In the genomic region with DNA sequence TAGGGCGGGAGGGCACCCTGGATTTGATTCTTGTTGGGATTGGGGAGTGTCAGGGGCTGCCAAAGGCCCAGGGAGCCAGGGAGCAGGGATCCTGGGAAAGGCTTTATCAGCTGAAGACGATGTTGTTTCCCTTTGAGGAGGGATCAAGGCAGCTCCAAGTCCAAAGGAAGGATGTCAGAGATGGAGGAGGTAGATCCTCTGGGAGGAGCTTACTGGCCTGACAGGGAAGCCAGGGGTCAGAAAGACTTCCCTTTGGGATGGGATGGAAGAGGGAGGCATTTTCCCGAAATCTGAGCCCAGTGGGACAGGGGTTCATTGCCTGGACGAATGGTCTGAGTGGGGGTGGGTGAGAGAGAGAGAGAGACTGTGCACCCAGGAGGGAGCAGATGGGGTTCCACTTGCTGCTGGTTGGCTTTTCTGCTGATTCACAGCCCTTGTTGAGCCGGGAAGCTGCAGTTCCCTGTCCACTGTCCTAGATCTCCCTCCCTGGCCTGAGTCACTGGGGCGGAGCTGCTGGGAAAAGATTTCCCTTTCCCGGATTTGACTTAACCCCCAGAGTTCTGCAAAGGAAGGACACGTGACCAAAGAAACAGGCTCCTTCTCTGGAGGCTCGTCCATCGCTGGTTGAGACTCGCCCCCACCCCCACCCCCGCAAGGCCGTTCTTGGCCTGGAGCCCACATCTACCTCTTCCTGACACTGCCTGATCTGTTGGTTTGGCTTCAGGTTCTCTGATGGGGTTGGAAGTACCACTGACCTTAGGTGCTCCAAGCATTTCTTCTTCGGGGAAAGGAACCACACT, we compare ENCODE assay signal across 9 mouse cellular contexts. TPM values are rescaled to one million over a fixed set of nuclear protein-coding genes. Genes with fewer than 3 reads are reported as not detected.
A peak's percentile ranks its signal among the peaks of the same experiment; 100 is the strongest.
DNase-seq lines count a peak whose midpoint lies in the region; ATAC-seq and TF ChIP-seq lines count a peak whose summit lies in the region.
"Had no signal": no experiment of that assay in that cellular context is flagged by ENCODE, and none has a peak within 500 bp of the region (broad histone marks: within the 10 kb centered on the region; RNA-seq: fewer than 3 reads in every experiment).

No protein-coding gene starts in this region.

- no peaks in the 10 kb centered on the region for H3K9me3 ChIP-seq in embryonic facial prominence, embryonic 12.5 days
- no peaks in the 10 kb centered on the region for H3K9me3 ChIP-seq in limb, embryonic 12.5 days
- H3K9me3 ChIP-seq in midbrain, embryonic 15.5 days: no peaks in the 10 kb centered on the region

- peak overlapping the region; percentile 40 for H3K4me2 ChIP-seq in embryonic facial prominence, embryonic 12.5 days (replicated peaks)
- H3K4me2 ChIP-seq in limb, embryonic 12.5 days: peak overlapping the region; percentile 49
- H3K4me2 ChIP-seq in midbrain, embryonic 15.5 days: peak overlapping the region; percentile 29

- peaks cover 57% of the 10 kb centered on the region for H3K79me3 ChIP-seq in C2C12 (ENCODE audit: low read depth)

- H3K27me3 ChIP-seq in C2C12 (ENCODE audit: control insufficient read depth, insufficient read depth, insufficient read length): no peaks in the 10 kb centered on the region
- H3K27me3 ChIP-seq in embryonic facial prominence, embryonic 12.5 days: no peaks in the 10 kb centered on the region
- no peaks in the 10 kb centered on the region for H3K27me3 ChIP-seq in limb, embryonic 12.5 days
- H3K27me3 ChIP-seq in midbrain, embryonic 15.5 days (replicated peaks): 0 out of 2 replicates have a peak, but pooled peaks cover 11% of the 10 kb centered on the region

- ATAC-seq in embryonic facial prominence, embryonic 12.5 days (ENCODE audit: insufficient number of reproducible peaks, insufficient read depth, low FRiP score, low TSS enrichment): no peak
- ATAC-seq in limb, embryonic 12.5 days (ENCODE audit: insufficient number of reproducible peaks, insufficient read depth, low FRiP score, low TSS enrichment, low read depth): no peak
- ATAC-seq in midbrain, embryonic 15.5 days (replicated peaks): no peak

- intact Hi-C loops in heart, postnatal 25 days (cut with DNase I): loop anchor here (5.0 kb wide), 1 partner anchor 42 kb away; the partner anchor contains the start of gene Ltbr

- H3K4me3 ChIP-seq in C2C12 (ENCODE audit: insufficient read depth, poor library complexity, severe bottlenecking): no peak overlapping the region
- no peak overlapping the region for H3K4me3 ChIP-seq in embryonic facial prominence, embryonic 12.5 days
- H3K4me3 ChIP-seq in limb, embryonic 12.5 days (replicated peaks): peak overlapping the region; percentile 20
- no peak overlapping the region for H3K4me3 ChIP-seq in midbrain, embryonic 15.5 days

- peak overlapping the region; percentile 37 for H3ac ChIP-seq in C2C12 (ENCODE audit: control insufficient read depth, insufficient read length, low read depth)

- H3K4me1 ChIP-seq in embryonic facial prominence, embryonic 12.5 days: peaks cover 47% of the 10 kb centered on the region
- peaks cover 67% of the 10 kb centered on the region for H3K4me1 ChIP-seq in limb, embryonic 12.5 days (replicated peaks)
- peaks cover 15% of the 10 kb centered on the region for H3K4me1 ChIP-seq in midbrain, embryonic 15.5 days

- peaks cover 31% of the 10 kb centered on the region for H3K36me3 ChIP-seq in C2C12 (ENCODE audit: control insufficient read depth, insufficient read depth)
- H3K36me3 ChIP-seq in embryonic facial prominence, embryonic 12.5 days: peaks cover 22% of the 10 kb centered on the region
- peaks cover 25% of the 10 kb centered on the region for H3K36me3 ChIP-seq in limb, embryonic 12.5 days
- no peaks in the 10 kb centered on the region for H3K36me3 ChIP-seq in midbrain, embryonic 15.5 days (replicated peaks)

- H3K9ac ChIP-seq in embryonic facial prominence, embryonic 12.5 days: peak overlapping the region; percentile 30; the same call in 1 of the 2 replicates
- no peak overlapping the region; the same call in 1 of the 2 replicates for H3K9ac ChIP-seq in limb, embryonic 12.5 days (replicated peaks)
- no peak overlapping the region for H3K9ac ChIP-seq in midbrain, embryonic 15.5 days

- WGBS in embryonic facial prominence, embryonic 12.5 days: 6% methylated on average over 14 of the region's 14 CpGs
- 7% methylated on average over 14 of the region's 14 CpGs for WGBS in limb, embryonic 12.5 days
- 17% methylated on average over 14 of the region's 14 CpGs for WGBS in midbrain, embryonic 15.5 days

- DNase-seq in cerebellum, postnatal 25 days: peak; percentile 17 to 21
- no peak for DNase-seq in cerebellum, adult 11-12 months
- peak; percentile 78 for DNase-seq in heart, postnatal 25 days (ENCODE audit: low spot score)
- DNase-seq in c-Kit-positive CD71-positive TER-119-positive erythroid progenitor cells, embryonic 14.5 days (ENCODE audit: low spot score): no peak

- TF ChIP-seq CTCF in C2C12 (IDR thresholded peaks at IDR 0.05; ENCODE audit: control insufficient read depth, insufficient read depth, insufficient read length): no peak

- H3K27ac ChIP-seq in embryonic facial prominence, embryonic 12.5 days: peak overlapping the region; percentile 78
- peak overlapping the region; percentile 84 for H3K27ac ChIP-seq in limb, embryonic 12.5 days
- no peak overlapping the region for H3K27ac ChIP-seq in midbrain, embryonic 15.5 days

- peaks cover 74% of the 10 kb centered on the region for H3K79me2 ChIP-seq in C2C12 (ENCODE audit: control insufficient read depth, insufficient read depth)

TF ChIP-seq in C2C12, 6 proteins besides CTCF, POLR2A, EP300 and RAD21:
- TF ChIP-seq USF1 (IDR thresholded peaks at IDR 0.05; ENCODE audit: low read depth): peak; percentile 98
- no peak for TF ChIP-seq FOSL1 (IDR thresholded peaks at IDR 0.05; ENCODE audit: insufficient read depth, low read length, poor library complexity, severe bottlenecking)
- no peak for TF ChIP-seq CEBPB (IDR thresholded peaks at IDR 0.05; ENCODE audit: low read depth)
- no peak for TF ChIP-seq MYOD1 (IDR thresholded peaks at IDR 0.05; ENCODE audit: control insufficient read depth, insufficient read length, low read depth)
- no peak for TF ChIP-seq MAX (IDR thresholded peaks at IDR 0.05)
TF ChIP-seq in C2C12: peak in this region for 1.

RNA-seq across cellular contexts. Expression of gene Tnfrsf1a, which starts 5.4 kb away (rescaled TPM):
- polyA plus RNA-seq in C2C12 (2012; fragmentation: generic; extraction: Trizol): 65.4 TPM
- 49.4 and 51.9 TPM in 2 replicates for polyA plus RNA-seq in embryonic facial prominence, embryonic 12.5 days (2016; fragmentation: Nextera tagmentation; extraction: Ambion mirVana)
- 10 to 100 TPM; 53.2 to 60.8 TPM for total RNA-seq in heart, postnatal 25 days (2021)
- polyA plus RNA-seq in limb, embryonic 12.5 days (2016; fragmentation: Nextera tagmentation; extraction: Ambion mirVana): 50.2 and 50.3 TPM in 2 replicates
- polyA plus RNA-seq in midbrain, embryonic 15.5 days (2015; fragmentation: Nextera tagmentation; extraction: Ambion mirVana): 11.6 and 14.6 TPM in 2 replicates

RNA-seq across cellular contexts. Expression of gene Plekhg6, which starts 26.0 kb away (rescaled TPM):
- 0.09 TPM for polyA plus RNA-seq in C2C12 (2012; fragmentation: generic; extraction: Trizol)
- 0.34 and 0.47 TPM in 2 replicates for polyA plus RNA-seq in embryonic facial prominence, embryonic 12.5 days (2016; fragmentation: Nextera tagmentation; extraction: Ambion mirVana)
- total RNA-seq in heart, postnatal 25 days (2021): not detected
- 0.41 and 0.46 TPM in 2 replicates for polyA plus RNA-seq in limb, embryonic 12.5 days (2016; fragmentation: Nextera tagmentation; extraction: Ambion mirVana)
- 0.23 and 0.32 TPM in 2 replicates for polyA plus RNA-seq in midbrain, embryonic 15.5 days (2015; fragmentation: Nextera tagmentation; extraction: Ambion mirVana)
- total RNA-seq: CH12.LX had no signal

RNA-seq across cellular contexts. Expression of gene Scnn1a, which starts 34.1 kb away (rescaled TPM):
- polyA plus RNA-seq in C2C12 (2012; fragmentation: generic; extraction: Trizol): 0.16 TPM
- 0.52 and 1.1 TPM in 2 replicates for polyA plus RNA-seq in embryonic facial prominence, embryonic 12.5 days (2016; fragmentation: Nextera tagmentation; extraction: Ambion mirVana)
- under 1 TPM; 0.70 TPM for total RNA-seq in heart, postnatal 25 days (2021)
- polyA plus RNA-seq in limb, embryonic 12.5 days (2016; fragmentation: Nextera tagmentation; extraction: Ambion mirVana): 1.0 and 1.3 TPM in 2 replicates
- polyA plus RNA-seq in midbrain, embryonic 15.5 days (2015; fragmentation: Nextera tagmentation; extraction: Ambion mirVana): 0.70 and 0.72 TPM in 2 replicates
- total RNA-seq: CH12.LX had no signal

RNA-seq across cellular contexts. Expression of gene Ltbr, which starts 40.9 kb away (rescaled TPM):
- 83.0 TPM for polyA plus RNA-seq in C2C12 (2012; fragmentation: generic; extraction: Trizol)
- polyA plus RNA-seq in embryonic facial prominence, embryonic 12.5 days (2016; fragmentation: Nextera tagmentation; extraction: Ambion mirVana): 27.2 and 28.2 TPM in 2 replicates
- 10 to 100 TPM; 27.4 to 31.8 TPM for total RNA-seq in heart, postnatal 25 days (2021)
- 37.3 and 38.6 TPM in 2 replicates for polyA plus RNA-seq in limb, embryonic 12.5 days (2016; fragmentation: Nextera tagmentation; extraction: Ambion mirVana)
- polyA plus RNA-seq in midbrain, embryonic 15.5 days (2015; fragmentation: Nextera tagmentation; extraction: Ambion mirVana): 14.2 and 16.4 TPM in 2 replicates
- total RNA-seq: CH12.LX had no signal

Comparison
In these comparisons a context has a peak if more than half of its experiments do, and no peak if none do; other contexts are left out.
1. DNase-seq: peak in cerebellum, postnatal 25 days (2 of 2) and heart, postnatal 25 days (single experiment); none in cerebellum, adult 11-12 months (single experiment) and c-Kit-positive CD71-positive TER-119-positive erythroid progenitor cells, embryonic 14.5 days (single experiment).
2. Peak in every context shown above with its lines, with median percentiles within 50 percentile points of each other: H3K4me2 ChIP-seq.